Mouse (Mus musculus): ENCODE data around the gene Fmo5.

Gene Fmo5

DNA sequence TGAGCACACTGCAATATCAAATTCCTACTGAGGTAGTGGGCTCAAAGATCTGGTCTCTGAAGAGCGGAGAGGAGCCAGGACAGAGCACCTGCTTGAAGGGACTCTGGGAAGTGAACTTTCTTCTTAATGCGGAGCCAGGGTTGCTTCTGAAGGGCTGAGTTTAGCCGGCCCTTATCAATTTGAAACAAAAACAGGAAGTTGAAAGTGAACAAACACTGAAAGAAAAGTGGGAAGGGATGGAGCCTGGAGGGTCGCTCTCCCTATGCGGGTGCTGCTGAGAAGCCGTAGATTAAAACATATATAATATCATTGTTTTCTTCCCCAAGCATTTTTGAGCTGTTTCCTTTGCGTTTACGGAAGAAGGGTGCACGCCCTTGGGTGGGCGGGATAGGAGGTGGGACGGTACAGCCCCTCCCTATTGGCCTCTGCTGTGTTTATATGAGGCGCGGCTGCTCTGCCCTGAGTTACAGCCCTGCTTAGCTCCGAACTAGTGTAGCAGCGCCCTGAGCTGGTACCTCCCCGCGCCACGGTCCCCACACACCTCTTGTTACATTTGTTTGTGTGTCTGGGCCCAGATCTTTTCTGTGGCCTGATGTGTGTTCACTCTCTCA lies at the start of gene Fmo5:
Fmo5 (plus strand) TSS at position 414 of the 611 bp plus-strand sequence.
- peak; percentile 82 for DNase-seq (ENCODE audit: low read depth)

DNA sequence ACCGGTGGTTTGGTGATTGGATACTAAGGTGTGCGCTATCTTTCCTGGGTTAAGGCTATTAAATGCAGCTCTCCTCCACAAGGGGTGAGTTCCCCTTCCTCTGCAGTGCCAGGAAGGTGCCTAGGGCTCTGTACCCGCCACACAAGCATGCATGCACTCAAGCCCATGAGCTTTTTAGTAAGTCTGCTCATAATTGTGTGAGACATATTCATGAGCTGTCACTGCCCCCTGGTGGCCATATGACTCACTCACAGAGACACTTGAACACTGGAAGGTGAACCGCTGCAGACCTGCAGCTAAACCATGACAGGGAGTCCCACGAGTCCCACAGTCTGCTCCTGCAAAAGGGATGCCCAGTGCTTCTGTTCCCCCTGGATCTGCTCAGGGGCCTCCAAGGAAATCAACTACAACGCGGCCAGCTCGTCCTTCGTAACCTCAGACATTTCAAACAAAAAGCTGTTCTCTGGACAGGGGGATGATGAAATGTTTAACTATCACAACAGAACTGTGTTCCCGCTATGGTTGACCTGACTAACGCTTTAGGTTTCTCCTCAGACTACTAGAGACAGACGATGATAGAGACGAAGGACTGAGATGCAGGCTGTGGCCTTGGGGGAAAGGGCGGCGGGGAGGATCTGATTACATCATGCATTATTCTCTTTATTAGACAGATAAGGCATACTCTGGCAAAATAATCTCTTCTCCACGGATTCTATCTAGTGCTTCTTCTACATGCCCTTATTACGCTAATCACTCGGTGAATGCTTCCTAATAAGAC lies 43.0 kb upstream of the Fmo5 start:
- peak; percentile 79 for DNase-seq (ENCODE audit: low read depth)

DNA sequence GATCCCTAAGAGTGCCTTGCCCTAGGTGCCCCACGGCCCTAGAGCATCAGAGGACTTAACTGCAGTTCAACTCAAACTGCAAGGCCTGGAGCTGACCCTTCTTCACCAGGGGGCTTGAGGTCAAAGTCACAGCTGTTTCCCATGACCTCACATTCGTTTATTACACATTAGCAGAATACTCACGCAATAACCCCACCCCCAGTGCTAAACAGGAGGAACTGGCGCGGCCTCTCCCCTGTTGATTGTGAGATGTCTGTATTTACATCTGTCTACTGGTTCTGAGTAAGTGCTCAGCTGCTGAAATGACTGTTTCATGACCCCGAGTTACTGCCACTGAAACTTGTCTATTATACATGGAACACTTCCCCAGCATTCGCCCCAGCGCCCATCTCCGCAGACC lies 40.9 kb upstream of the Fmo5 start:
- no peak for DNase-seq (ENCODE audit: low read depth)

DNA sequence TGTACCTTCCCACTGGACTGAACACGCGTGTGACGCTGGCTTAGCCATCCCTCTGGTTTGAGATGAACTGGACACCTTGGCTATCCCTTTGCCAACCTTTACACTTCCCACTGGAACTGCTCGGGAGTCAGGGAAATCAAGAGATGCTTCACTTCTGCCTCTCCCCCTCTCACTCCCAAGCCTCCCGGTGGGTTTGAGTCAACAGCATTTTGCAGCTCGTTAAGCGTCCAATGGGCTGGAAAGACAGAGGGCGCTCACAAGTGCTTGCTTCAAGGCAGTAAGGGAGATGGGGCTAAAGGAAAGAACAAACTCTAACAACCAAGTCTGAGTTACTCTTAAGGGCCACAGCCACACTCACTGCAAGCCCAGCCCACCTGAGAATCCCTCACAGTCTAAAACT lies 37.9 kb upstream of the Fmo5 start:
- no peak for DNase-seq (ENCODE audit: low read depth)

DNA sequence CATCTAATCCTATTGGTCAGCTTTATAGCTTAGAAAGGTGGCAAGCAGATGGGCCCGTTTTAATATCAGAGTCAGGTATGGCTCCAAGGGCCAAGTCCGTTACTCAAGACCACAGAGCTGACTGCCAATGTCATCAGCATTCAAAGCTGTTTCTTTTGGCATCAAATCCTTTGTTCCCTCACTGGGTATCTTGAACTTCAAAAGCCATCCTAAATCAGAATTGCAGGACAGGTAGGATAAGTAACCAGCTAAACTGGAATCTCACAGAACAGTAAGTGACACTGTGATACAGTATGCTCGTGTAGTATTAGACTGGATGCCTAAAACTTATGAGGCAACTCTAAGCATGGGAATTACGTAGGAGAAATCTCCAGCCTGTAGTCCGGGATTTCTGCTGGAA lies 35.5 kb upstream of the Fmo5 start:
- DNase-seq (ENCODE audit: low read depth), result no peak

DNA sequence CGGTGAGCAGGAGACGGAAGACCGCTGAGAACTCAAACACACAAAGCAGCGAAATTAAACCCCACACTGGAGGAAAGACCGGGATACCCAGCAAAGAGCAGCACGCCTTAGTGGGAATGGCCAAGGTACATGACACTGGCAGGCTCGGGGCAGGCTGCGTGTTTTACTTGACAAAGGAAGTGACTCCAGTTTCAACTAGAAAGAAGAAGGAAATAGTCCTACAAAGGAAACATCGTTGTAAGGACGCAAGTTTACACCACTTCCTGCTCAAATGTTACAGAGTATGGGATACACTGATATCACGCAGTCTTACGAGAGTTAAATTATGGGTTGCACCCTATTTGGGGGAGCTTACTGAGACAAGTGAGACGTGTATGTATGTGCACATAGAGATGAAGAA lies 34.5 kb upstream of the Fmo5 start:
- DNase-seq (ENCODE audit: low read depth), result no peak

DNA sequence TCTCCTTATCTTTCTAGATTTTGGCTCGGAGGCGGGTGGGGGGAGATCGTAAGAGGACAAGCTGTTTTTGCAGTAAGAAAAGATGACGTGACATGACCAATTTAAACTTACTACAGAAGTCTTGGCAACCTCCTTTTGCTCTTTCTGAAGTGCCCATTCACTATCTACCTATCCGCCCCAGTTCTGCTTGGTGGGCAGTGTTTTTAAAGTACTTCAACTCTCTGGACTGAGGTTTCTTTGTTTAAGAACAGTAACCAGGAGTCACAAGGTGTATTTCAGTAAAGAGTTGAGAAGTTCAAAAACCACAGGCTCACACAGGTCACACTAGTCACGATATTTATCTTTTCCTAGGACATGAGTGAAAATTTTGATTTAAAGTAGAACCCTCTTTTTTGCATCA lies 33.5 kb upstream of the Fmo5 start:
- no peak for DNase-seq (ENCODE audit: low read depth)

DNA sequence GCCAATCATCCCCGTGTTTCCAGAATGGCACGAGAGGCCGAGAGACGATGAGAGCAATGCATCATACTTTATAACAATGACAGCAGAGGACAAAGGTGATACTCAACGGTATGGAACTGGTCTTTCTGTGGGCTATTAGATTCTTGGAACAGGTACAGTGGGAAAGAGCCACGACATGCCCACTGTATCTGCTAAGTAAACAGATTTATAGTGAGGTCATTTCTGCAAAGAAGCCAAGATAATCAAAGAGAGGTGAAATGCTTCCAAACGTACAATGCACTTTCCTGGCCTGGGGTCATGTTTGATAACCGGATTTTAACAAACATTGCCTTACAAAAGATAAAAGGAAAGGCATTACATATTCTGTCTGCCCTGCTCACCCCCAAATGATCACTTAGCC lies 31.8 kb upstream of the Fmo5 start:
- no peak for DNase-seq (ENCODE audit: low read depth)

DNA sequence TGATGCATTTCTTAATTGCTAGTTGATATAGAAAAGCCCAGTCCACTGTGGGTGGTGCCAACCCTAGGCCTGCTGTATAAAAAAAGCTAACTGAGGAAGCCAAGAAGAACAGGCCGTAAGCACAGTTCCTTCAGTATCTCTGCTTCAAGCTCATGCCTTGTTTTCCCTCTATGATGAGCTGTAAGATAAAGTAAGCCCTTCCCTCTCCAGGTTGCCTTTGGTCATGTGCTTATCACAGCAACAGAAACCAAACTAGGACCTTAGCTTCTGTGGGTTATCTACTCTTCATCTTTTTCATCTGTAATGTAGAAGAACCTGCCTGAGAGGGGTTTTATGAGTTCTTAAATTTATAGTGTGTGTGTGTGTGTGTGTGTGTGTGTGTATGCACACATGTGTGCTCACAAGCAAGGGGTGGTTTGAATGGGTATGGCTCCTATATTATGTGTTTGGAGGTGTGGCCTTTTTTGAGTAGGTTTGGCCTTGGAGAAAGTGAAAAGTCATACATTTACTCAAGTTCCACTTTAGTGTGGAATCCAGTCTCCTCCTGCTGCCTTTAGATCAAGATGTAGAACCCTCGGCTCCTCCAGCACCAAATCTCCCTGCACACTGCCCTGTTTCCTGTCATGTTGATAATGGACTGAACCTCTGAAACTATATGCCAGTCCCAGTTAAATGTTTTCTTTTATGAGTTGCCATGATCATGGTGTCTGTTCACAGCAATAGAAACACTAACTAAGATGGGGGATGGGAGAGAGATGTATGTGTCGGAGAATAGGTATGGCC lies 28.4 kb upstream of the Fmo5 start:
- no peak for DNase-seq (ENCODE audit: low read depth)

DNA sequence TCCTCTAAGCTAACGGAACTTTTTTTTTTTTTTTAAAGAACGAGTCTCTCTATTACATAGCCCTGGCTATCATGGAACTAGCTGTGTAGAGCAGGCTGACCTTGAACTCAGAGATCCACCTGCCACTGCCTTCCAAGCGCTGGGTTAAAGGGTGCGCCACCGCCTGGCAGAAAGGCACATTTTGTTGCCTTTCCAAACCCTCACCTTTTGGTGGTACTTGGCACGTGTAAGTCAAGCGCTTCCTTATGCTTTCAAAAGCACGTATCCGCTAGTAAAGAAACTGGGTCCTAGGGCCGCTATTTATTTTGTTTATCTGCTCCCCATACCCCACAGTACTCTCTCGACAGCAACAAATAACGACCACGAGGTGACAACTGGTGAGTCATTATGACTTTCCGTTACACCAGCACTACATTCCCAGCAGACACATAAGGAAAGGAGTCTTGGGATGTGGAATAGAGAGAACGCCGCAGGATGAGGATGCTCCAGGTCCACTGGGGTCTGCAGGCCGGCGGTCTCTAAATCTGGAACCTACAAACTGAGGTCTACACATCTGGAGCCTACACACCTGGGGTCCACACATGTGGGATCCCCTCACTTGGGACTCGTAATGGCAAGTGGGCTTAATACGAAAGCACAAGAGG lies 19.3 kb upstream of the Fmo5 start:
- peak; percentile 82 for DNase-seq (ENCODE audit: low read depth)

DNA sequence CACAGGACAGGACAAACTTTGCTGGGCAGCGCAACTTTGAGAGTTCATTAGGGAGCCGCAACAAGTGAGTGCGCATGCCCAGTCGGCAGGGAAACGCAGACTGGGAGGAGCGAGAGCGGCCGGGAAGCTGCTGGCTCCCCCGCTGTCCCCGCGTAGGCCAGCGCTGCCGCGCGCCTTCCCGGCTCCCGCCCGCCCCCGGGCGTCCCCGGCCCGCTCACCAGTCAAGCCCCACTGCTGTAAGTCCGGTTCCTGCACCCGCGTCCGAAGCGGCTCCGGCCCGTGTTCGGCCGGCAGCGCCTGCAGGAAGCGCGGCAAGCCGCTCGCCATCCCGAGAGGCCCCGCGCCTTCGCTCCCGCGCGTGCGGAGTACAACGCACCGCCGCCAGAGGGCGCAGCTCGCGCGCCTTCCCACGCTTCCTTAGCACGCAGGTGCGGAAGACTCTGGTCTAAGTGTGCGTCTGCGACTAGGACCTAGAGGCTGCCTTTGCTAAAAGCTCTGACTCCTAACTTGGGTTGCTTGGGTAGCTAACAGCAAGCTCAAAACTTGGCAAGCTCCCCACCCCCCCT lies 18.7 kb upstream of the Fmo5 start, which contains the start of gene Chd1l:
Chd1l (minus strand) TSS at position 359 of the 566 bp plus-strand sequence.
- DNase-seq (ENCODE audit: low read depth), result peak; percentile 96

DNA sequence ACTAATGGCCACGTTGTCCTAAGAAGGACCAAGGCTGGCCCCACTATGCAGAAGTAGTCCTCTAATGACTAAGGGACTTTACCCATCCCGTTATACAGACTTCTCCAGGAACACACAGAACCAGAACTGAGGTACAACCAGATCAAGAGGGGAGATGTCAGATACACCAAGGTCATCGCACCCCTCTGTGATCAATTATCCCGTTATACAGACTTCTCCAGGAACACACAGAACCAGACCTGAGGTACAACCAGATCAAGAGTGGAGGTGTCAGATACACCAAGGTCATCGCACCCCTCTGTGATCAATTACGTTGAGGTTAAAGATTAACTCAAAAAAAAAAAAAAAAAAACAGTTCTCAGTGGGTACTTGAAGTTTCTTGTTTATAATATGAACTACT lies 17.6 kb upstream of the Fmo5 start:
- no peak for DNase-seq (ENCODE audit: low read depth)

DNA sequence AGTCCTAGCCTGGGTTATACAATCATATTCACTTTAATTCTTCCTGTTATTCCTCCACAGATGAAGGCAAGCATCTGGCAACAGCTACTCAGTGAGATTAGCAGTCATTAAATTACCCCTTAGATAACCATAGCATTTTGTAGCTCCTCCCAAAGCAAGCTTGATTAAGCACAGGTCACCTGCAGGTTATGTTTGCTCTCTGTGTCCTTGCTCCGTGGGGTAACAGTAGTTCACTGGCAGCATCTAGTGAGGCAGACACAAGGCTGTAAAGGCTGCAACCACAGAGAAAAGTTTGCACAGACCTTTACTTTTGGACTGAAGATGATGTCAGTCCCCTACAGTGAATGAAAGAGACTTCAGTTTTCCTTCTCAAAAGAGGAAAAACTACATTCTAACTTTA lies 13.4 kb upstream of the Fmo5 start:
- DNase-seq (ENCODE audit: low read depth), result no peak

DNA sequence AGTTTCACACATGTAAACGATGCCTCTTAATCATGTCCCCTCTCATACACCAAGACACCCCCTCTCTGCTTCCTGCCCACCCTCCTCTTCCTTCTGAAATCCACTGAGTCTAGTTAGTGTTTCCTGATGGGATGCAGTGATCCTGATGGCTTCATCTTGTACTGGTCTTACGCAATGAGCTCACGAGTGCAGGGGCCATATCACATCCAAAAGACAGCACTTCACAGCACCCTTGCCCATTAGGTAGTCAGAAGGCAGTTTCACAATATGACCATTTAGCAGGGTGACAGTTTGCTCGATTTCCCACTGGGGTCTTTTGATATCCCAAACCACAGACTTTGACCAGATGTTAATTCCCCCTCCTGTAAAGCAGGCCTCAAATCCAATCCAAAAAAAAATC lies 12.7 kb upstream of the Fmo5 start:
- DNase-seq (ENCODE audit: low read depth), result no peak

DNA sequence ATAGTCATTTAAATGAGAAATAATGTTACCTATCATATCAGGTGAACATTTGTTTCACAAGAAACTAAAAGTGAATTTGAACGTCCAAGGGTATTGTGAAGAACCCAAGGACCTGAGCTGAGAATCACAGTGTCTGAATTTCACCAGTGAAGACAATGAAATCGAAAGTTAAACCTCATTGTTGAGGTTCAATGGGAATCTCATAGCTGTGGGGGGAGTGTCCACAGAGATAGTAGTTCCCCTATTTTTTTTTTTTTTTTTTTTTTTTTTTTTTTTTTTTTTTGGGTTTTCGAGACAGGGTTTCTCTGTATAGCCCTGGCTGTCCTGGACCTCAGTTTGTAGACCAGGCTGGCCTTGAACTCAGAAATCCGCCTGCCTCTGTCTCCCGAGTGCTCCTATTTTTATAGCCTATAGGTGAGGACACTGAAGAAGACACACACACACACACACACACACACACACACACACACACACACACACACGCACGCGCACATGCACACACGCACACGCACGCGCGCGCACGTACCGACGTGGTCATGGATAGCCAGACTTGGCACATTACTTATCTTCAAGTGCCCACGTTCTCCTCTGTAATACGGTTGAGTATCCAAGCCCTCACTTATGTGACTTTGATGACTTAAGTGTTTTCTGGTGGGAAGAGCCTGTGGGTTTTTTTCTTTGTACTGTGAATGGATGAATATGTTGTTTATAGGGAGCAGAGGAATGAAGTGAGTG lies 11.3 kb upstream of the Fmo5 start:
- DNase-seq (ENCODE audit: low read depth), result no peak

DNA sequence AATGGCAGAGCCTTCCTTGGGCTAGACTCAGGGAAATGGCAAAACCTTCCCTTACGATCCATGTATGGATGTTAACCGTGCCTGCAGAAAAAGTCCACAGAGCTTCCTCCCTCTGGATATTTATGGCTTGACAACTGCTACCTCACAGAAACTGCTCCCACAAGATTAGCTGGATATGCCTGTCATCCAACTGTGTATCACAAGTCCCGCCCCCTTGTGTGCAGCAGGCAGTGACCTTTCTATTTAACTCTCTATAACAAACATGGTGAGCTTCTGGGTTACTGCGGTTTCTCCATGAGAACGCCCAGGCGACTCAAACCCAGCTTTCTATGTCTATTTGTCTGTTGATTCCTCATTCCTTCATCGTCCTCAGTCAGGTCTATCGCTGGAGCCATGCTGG lies 10.7 kb upstream of the Fmo5 start:
- no peak for DNase-seq (ENCODE audit: low read depth)

DNA sequence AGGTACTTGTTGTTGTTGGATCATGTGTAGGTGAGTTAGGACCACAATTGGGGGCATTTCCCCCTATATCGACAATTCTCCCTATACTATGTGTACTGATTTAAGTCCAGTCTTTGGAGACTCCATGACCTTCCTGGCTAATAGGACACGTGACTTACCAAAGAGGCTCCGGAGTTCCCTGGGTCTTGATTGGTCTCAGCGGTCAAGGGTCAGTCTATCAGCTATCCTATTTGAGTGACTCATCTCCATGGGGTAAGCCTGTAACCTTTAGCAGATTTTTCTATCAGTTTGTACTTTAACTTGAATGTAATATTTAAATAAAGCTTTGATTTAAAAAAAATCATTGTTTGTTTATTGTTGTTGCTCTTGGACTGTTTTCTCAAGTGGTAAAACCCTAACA lies 7.9 kb upstream of the Fmo5 start:
- DNase-seq (ENCODE audit: low read depth), result no peak

DNA sequence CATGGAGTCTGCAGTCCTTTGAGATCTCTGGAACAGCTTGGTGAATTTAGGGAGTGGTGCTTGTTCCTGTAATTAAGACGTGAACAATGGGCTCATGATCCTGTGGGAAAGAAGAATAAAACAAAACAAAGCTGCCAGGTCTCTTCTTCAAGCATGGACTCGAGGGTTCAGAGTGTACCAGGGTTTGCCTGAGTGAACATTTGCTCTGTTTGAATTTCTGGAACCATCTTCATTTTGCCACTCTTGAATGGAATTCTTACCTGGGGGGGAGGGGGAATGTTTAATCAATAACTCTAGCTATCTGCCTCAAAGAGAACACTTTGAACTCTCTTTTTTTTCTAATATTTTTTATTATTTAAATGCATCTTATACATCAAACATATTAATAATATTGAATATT lies 4.0 kb upstream of the Fmo5 start:
- DNase-seq (ENCODE audit: low read depth), result no peak

DNA sequence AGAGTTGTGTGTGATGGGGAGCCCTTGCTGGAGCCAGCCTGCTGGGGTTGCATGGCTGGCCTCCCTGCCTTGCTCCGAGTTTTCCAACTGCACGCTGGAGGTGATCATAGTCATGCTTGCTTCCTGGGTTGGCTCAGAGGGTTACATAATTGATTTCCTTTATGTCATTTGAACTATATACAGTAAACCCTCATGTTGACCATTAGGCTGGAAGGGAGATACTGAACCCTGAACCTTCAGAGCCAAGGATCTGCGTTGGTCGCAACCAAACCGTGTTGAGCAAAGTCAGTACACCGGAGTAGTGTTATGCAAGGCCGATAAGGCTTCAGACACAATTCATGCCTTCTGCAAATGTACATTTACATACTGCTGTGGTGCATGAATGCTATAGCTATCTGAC lies 711 bp upstream of the Fmo5 start:
- DNase-seq (ENCODE audit: low read depth), result peak; percentile 10

DNA sequence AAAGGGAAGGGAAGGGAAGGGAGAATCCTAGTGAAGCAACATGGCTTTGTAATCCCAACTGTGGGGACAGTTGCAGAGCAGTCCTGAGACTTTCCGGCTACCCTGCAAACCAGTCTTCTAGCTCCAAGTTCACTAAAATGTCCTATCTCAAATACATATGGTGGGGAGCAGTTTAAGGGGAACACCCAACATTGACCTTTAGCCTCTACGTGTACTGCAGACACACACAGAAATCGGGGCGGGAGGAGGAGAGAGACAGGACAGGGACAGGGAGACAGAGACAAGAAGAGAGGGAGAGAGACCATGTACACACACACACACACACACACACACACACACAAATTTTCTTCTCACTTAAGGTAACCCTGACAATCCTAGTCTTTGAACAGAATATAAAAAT lies 1.3 kb downstream of the Fmo5 start:
- no peak for DNase-seq (ENCODE audit: low read depth)

DNA sequence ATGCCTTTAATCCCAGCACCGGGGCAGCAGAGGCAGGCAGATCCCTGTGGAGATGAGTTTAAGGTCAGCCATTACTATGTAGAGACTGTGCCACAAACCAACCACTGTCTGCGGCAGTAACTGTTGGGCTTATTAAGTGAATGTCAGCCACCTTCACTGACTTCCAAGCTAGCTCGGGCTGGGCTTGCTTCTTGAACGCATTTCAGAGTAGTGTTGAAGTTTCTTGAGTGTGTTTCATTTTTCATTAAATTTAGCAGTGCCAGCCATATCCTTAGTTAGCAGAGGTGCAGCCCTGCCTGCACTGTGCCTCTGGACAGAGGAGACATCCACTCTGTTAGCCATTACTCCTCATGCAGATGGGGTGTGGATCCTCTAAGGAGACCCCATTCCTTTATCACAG lies 2.1 kb downstream of the Fmo5 start:
- no peak for DNase-seq (ENCODE audit: low read depth)

Measured in induced T-regulatory cell, adult 2 months (primary cell).